Mouse (Mus musculus): ENCODE results near the gene Rxrb. TPM values are rescaled to one million over a fixed set of nuclear protein-coding genes. Genes with fewer than 3 reads are reported as not detected.
"Not testable (repeated sequence)": the region's sequence is repeated elsewhere in the genome, so short reads cannot be mapped to it uniquely, and the experiment has no call there.

Gene Rxrb
- polyA plus RNA-seq (2012; ENCODE audit: insufficient read depth, insufficient read length, missing spikeins): 50.2 and 51.9 TPM in 2 replicates

DNA sequence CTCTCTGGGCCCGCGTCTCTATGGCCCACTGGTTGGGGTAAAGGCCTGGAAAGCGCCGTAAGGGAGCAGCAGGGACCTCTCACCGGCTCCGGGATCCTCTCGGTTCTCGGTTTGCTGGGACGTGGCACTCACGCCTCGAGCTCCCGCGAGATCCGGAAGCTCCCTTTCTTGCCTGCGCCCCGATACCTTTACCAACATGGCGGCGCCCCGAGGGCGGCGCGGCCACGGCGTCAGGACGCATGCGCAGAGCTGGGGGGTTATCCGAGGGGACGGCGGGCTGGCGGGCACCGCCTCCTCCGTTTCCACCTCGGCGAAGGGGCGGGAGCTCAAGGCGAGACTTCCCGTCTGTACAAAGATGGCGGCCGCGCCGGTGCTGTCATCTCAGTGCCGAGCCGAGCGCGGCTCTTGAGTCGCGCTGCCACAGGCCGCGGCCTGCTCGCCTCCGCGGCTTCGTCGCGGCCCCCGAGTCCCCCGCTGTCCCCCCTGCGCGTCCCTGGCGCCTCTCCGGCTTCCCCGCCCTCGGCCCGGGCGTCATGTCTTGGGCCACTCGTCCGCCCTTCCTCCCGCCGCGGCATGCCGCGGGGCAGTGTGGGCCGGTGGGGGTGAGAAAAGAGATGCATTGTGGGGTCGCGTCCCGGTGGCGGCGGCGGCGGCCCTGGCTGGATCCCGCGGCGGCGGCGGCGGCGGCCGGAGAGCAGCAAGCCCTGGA, at the start of gene Rxrb, which contains the start of gene Slc39a7:
Gene Rxrb, plus strand, starts transcription at position 348 of the 709 bp plus-strand sequence.
Gene Slc39a7, minus strand, starts transcription at position 218 of the 709 bp plus-strand sequence.
- H3K27ac ChIP-seq (ENCODE audit: insufficient read depth, low read depth, low read length): peak within 1 kb of the TSS; percentile 75
- TF ChIP-seq CTCF (IDR thresholded peaks at IDR 0.05; ENCODE audit: low read depth, low read length) (no peak), POLR2A (IDR thresholded peaks at IDR 0.05; ENCODE audit: borderline replicate concordance, low read depth, low read length) (no peak)
- H3K4me3 ChIP-seq (ENCODE audit: insufficient read depth, low read length): peak within 1 kb of the TSS; percentile 82
- H3K4me1 ChIP-seq (ENCODE audit: control insufficient read depth, insufficient read depth, low read length): peaks cover 28% of the 10 kb centered on the region

DNA sequence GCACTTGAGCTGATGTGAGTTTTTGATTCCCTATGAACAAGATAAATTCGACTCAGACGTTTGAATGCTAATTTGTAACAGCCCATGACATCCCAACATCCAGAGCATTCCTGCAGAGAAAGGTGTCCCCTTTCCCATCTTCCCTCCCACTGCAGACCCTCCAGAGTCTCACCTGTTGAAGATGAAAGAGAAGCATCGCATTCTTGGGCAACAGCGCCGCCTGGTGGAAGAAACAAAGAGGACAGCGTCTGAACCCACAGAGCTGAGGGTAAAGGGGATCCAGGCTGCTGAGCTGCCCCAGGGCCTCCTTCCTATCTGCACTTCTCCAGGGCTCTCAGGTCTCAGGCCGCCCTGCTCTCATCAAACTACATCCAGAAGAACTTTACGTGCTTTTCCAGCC, 49.5 kb upstream of the Rxrb start:
- Histone ChIP-seq H3K4me1 (ENCODE audit: control insufficient read depth, insufficient read depth, low read length) (peaks cover 24% of the 10 kb centered on the region), H3K4me3 (ENCODE audit: insufficient read depth, low read length) (peak overlapping the region; percentile 73; the same call in 1 of the 2 replicates), H3K27ac (ENCODE audit: insufficient read depth, low read depth, low read length) (peak overlapping the region; percentile 93)
- TF ChIP-seq CTCF (IDR thresholded peaks at IDR 0.05; ENCODE audit: low read depth, low read length): peak; percentile 90

GRCm38 (mm10) chr17:33991788-33992664, 39.6 kb upstream of the Rxrb start:
- Histone ChIP-seq H3K27ac (ENCODE audit: insufficient read depth, low read depth, low read length) (no peak overlapping the region), H3K4me1 (ENCODE audit: control insufficient read depth, insufficient read depth, low read length) (peaks cover 3% of the 10 kb centered on the region), H3K4me3 (ENCODE audit: insufficient read depth, low read length) (no peak overlapping the region)
- peak; percentile 55 for TF ChIP-seq CTCF (IDR thresholded peaks at IDR 0.05; ENCODE audit: low read depth, low read length)
- no peak for TF ChIP-seq POLR2A (IDR thresholded peaks at IDR 0.05; ENCODE audit: borderline replicate concordance, low read depth, low read length)

- H3K27ac ChIP-seq (ENCODE audit: insufficient read depth, low read depth, low read length): no peak overlapping the region
- H3K4me1 ChIP-seq (ENCODE audit: control insufficient read depth, insufficient read depth, low read length): peaks cover 8% of the 10 kb centered on the region
- TF ChIP-seq POLR2A (IDR thresholded peaks at IDR 0.05; ENCODE audit: borderline replicate concordance, low read depth, low read length) (no peak), CTCF (IDR thresholded peaks at IDR 0.05; ENCODE audit: low read depth, low read length) (no peak)
- no peak overlapping the region for H3K4me3 ChIP-seq (ENCODE audit: insufficient read depth, low read length)
Measured at GRCm38 (mm10) chr17:33994959-33995358, 36.7 kb upstream of the Rxrb start.

DNA sequence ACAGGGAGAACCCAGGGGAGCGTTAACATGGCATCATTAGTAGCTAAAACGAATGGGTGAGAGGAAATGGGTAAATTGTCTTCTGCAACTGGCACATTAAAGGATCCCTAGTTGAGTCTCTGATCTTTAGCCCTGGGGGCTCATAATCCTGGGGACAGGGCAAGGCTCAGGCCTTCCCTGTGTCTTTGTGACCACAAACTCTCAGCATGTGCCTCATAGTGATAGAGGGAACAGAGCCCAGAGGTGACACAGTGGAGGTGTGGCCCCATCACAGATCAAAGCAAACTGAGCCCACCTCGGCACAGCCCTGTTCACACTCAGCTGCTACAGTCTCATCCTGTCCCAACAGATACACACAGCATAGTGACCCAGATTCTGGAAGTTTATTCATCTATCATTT, 36.0 kb upstream of the Rxrb start:
- H3K27ac ChIP-seq (ENCODE audit: insufficient read depth, low read depth, low read length): no peak overlapping the region
- H3K4me3 ChIP-seq (ENCODE audit: insufficient read depth, low read length): no peak overlapping the region
- peaks cover 9% of the 10 kb centered on the region for H3K4me1 ChIP-seq (ENCODE audit: control insufficient read depth, insufficient read depth, low read length)
- TF ChIP-seq POLR2A (IDR thresholded peaks at IDR 0.05; ENCODE audit: borderline replicate concordance, low read depth, low read length) (no peak), CTCF (IDR thresholded peaks at IDR 0.05; ENCODE audit: low read depth, low read length) (no peak)

- H3K27ac ChIP-seq (ENCODE audit: insufficient read depth, low read depth, low read length); H3K4me3 ChIP-seq (ENCODE audit: insufficient read depth, low read length): not testable (repeated sequence)
- peaks cover 11% of the 10 kb centered on the region for H3K4me1 ChIP-seq (ENCODE audit: control insufficient read depth, insufficient read depth, low read length)
Measured at GRCm38 (mm10) chr17:33997025-33997424, 34.6 kb upstream of the Rxrb start.

DNA sequence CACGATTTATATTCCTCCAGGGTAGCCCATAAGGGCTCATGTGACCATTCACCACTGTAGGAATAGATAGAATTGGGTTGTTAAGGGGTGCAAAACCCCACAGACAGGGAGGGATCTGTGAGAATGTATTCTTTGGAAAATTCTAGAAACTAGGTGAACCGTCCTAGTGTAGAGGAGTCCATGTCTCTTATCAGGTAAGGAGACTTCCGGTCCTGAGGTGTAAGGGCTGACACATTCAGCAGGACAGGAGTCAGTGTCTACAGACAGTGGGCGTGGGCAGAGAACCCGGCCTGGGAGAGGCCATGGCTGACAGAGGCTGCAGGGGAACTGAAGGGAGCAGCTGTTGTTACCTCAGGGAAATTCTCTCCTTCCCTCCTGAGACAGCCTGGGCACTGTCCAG, 32.9 kb upstream of the Rxrb start:
- peaks cover 13% of the 10 kb centered on the region for H3K4me1 ChIP-seq (ENCODE audit: control insufficient read depth, insufficient read depth, low read length)
- H3K27ac ChIP-seq (ENCODE audit: insufficient read depth, low read depth, low read length): not testable (repeated sequence)
- H3K4me3 ChIP-seq (ENCODE audit: insufficient read depth, low read length): peak overlapping the region; percentile 89

DNA sequence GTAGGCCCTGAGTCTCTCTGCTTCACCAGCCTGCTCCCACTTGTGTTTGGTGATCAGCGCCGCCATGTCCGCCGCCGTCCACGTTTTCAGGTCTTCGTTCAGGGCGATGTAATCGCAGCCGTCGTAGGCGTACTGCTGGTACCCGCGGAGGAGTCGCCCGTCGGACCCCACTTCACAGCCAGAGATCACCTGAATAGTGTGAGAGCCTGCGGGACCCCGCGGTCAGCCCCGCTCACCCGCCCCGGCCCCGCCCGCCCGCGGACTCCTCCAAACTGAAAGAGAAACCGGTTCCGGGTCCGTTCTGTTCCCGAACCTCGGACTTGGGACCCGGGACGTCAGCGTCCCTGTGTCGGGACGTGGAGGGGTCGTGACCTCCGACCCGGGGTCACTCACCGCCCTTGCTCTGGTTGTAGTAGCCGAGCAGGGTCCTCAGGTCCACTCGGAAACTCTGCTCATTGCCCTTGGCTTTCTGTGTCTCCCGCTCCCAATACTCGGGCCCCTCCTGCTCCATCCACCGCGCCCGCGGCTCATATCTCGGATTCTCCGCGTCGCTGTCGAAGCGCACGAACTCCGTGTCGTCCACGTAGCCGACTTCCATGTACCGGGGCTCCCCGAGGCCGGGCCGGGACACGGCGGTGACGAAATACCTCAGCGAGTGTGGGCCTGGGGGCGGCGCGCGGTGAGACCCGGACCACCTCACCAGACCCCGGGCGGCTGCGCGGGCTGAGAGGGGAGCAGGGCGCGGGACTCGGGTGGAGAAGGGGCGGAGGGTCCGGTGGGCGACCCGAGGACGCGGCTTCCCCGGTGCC, 32.1 kb upstream of the Rxrb start:
- H3K4me1 ChIP-seq (ENCODE audit: control insufficient read depth, insufficient read depth, low read length): peaks cover 14% of the 10 kb centered on the region
- peak overlapping the region; percentile 89 for H3K4me3 ChIP-seq (ENCODE audit: insufficient read depth, low read length)
- TF ChIP-seq POLR2A (IDR thresholded peaks at IDR 0.05; ENCODE audit: borderline replicate concordance, low read depth, low read length) (no peak), CTCF (IDR thresholded peaks at IDR 0.05; ENCODE audit: low read depth, low read length) (no peak)
- H3K27ac ChIP-seq (ENCODE audit: insufficient read depth, low read depth, low read length): peak overlapping the region; percentile 60

DNA sequence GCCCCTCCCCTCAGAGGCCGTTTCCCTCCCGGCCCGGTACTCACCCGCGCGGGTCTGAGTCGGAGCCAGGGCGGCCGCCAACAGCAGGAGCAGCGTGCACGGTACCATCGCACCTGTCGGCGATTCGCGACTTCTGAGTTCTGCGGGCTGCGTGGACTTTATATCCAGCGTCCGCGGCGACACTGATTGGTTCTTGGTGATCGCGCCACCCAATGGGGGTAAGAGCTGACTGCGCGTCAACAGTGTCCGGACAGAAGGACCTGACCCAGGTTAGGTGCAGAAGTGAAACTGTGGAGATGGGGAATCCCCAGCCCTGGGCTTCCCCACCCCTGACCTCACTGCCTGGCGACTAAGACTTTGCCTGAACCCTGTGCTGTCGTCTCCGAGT, 31.5 kb upstream of the Rxrb start, which contains the start of gene H2-K1:
Gene H2-K1, minus strand, starts transcription at position 198 of the 388 bp plus-strand sequence.
- peak within 1 kb of the TSS; percentile 85 for H3K27ac ChIP-seq (ENCODE audit: insufficient read depth, low read depth, low read length)

GRCm38 (mm10) chr17:34000796-34001195, 30.8 kb upstream of the Rxrb start:
- Histone ChIP-seq H3K27ac (ENCODE audit: insufficient read depth, low read depth, low read length) (peak overlapping the region; percentile 85), H3K4me1 (ENCODE audit: control insufficient read depth, insufficient read depth, low read length) (peaks cover 18% of the 10 kb centered on the region), H3K4me3 (ENCODE audit: insufficient read depth, low read length) (peak overlapping the region; percentile 89)

More for the DNA sequence above, 31.5 kb upstream of the Rxrb start, which contains the start of gene H2-K1:
- peaks cover 14% of the 10 kb centered on the region for H3K4me1 ChIP-seq (ENCODE audit: control insufficient read depth, insufficient read depth, low read length)
- TF ChIP-seq CTCF (IDR thresholded peaks at IDR 0.05; ENCODE audit: low read depth, low read length) (no peak), POLR2A (IDR thresholded peaks at IDR 0.05; ENCODE audit: borderline replicate concordance, low read depth, low read length) (peak; percentile 88; the same call in 1 of the 2 replicates)
- peak within 1 kb of the TSS; percentile 89 for H3K4me3 ChIP-seq (ENCODE audit: insufficient read depth, low read length)

All from bone marrow macrophage, adult 2 months (primary cell).